Mouse (Mus musculus) cortical plate, adult 2 months (tissue): Measurements from ENCODE around the gene Grsf1.

Experiments
- CTCF ChIP-seq: fragments of 200-500 bp; IDR thresholded peaks from 2 replicates; pipeline ENCODE4 v1.5.1; 2011; ENCODE audit warnings: mild to moderate bottlenecking, control low read depth, low read length; ENCODE audit not compliant: insufficient read depth; ENCODE audit errors: extremely low read depth
- POLR2A ChIP-seq: fragments of 200-500 bp; IDR thresholded peaks from 2 replicates; pipeline ENCODE4 v1.6.1; 2011; ENCODE audit warnings: mild to moderate bottlenecking, low read length, control low read depth; ENCODE audit not compliant: insufficient read depth; ENCODE audit errors: extremely low read depth

GRCm38 (mm10) chr5:88691506-88692095 lies 15.6 kb upstream of the Grsf1 start:
- TF ChIP-seq POLR2A (no peak), CTCF (no peak)
